Mouse (Mus musculus): Measurements from ENCODE around the gene Gm11437. TPM values are rescaled to one million over a fixed set of nuclear protein-coding genes. Genes with fewer than 3 reads are reported as not detected.

Gene Gm11437
- polyA plus RNA-seq, 1 experiment from 2014 or later, result 0.26 TPM

Other genes with a start within 250 kb of the Gm11437 start
- 27.1 and 27.8 TPM in 2 replicates for gene Ddx52, start 225.4 kb downstream of the Gm11437 start, polyA plus RNA-seq (2015; fragmentation: Nextera tagmentation; extraction: Ambion mirVana)
- 30.9 and 32.6 TPM in 2 replicates for gene Synrg, start 203.0 kb downstream of the Gm11437 start, polyA plus RNA-seq (2015; fragmentation: Nextera tagmentation; extraction: Ambion mirVana)
- 10.0 and 13.0 TPM in 2 replicates for gene Dusp14, start 98.2 kb downstream of the Gm11437 start, polyA plus RNA-seq (2015; fragmentation: Nextera tagmentation; extraction: Ambion mirVana)
- 30.0 and 30.4 TPM in 2 replicates for gene Tada2a, start 37.9 kb downstream of the Gm11437 start, polyA plus RNA-seq (2015; fragmentation: Nextera tagmentation; extraction: Ambion mirVana)
- 24.5 and 25.6 TPM in 2 replicates for gene Acaca, start 37.8 kb downstream of the Gm11437 start, polyA plus RNA-seq (2015; fragmentation: Nextera tagmentation; extraction: Ambion mirVana)